Mouse (Mus musculus) liver, postnatal 0 days (tissue): ENCODE data around the gene 1700007K13Rik.

Source experiments
- CTCF ChIP-seq: sonication (generic); IDR thresholded peaks from 2 replicates; pipeline ENCODE4 v1.5.1; 2016; ENCODE audit warnings: antibody characterized with exemption, low read depth
- EP300 ChIP-seq: IDR thresholded peaks from 2 replicates; pipeline ENCODE4 v1.6.1; 2016; ENCODE audit warnings: antibody characterized with exemption, low read depth, mild to moderate bottlenecking

DNA sequence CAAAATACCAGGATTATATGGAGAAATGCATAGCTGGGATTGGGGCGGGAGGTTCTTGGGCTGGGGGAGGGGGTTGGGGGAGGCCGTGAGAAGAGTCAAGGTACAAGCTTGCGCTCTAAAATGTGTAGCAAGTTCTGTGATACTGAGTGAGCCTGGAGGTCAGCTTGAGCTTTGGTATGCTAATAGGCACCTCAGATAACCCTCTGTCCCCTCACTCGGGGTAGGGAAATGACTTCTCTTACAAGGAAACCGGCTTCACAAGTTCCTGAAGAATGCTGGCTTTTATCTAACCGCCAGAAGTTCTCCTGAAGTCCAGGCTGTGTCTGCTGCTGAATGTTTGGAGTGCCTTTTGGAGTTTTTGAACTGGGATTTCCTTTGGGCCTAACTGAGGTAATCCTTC is 35.3 kb downstream of the 1700007K13Rik start:
- TF ChIP-seq EP300 (no peak), CTCF (no peak)
